Mouse (Mus musculus) heart, embryonic 10.5 days (tissue): ENCODE results near the gene Tbrg1. TPM values are rescaled to one million over a fixed set of nuclear protein-coding genes. Genes with fewer than 3 reads are reported as not detected.

Experiments
- DNase-seq: peaks from one replicate; pipeline ENCODE4 v3.0.0-alpha.2; 2017; ENCODE audit warnings: low spot score
- H3K27ac ChIP-seq: fragments of 300-500 bp; sonication (generic); 2 replicates; pipeline ENCODE4 v1.5.1; 2016; ENCODE audit warnings: mild to moderate bottlenecking
- H3K27me3 ChIP-seq: fragments of 300-500 bp; sonication (generic); 2 replicates; pipeline ENCODE4 v1.6.1; 2016; ENCODE audit warnings: mild to moderate bottlenecking; ENCODE audit not compliant: poor library complexity, insufficient read depth, severe bottlenecking
- H3K36me3 ChIP-seq: fragments of 300-500 bp; sonication (generic); 2 replicates; pipeline ENCODE4 v1.6.1; 2016; ENCODE audit warnings: mild to moderate bottlenecking, moderate library complexity
- H3K4me1 ChIP-seq: fragments of 300-500 bp; sonication (generic); 2 replicates; pipeline ENCODE4 v1.6.1; 2016; ENCODE audit warnings: mild to moderate bottlenecking
- H3K4me3 ChIP-seq: fragments of 300-500 bp; sonication (generic); 2 replicates; pipeline ENCODE4 v1.5.1; 2016; ENCODE audit warnings: mild to moderate bottlenecking, moderate library complexity
- H3K9me3 ChIP-seq: fragments of 300-500 bp; sonication (generic); 2 replicates; pipeline ENCODE4 v1.6.1; 2016; ENCODE audit warnings: mild to moderate bottlenecking, moderate library complexity
- WGBS: fragments of 180-500 bp; shearing (Covaris S2); methylation state at CpG from one replicate; pipeline ENCODE4 v1.1.7; 2016; 5-methylcytosine and 5-hydroxymethylcytosine counted together
- polyA plus RNA-seq: library from polyadenylated mRNA; unstranded; fragments of >200 nt; fragmentation: Nextera tagmentation; extraction: Ambion mirVana; gene quantifications from 2 replicates; pipeline ENCODE4 v1.2.1, GENCODE M21; 2016

Tbrg1 gene
- polyA plus RNA-seq, 1 experiment from 2014 or later, result 200 TPM

GRCm38 (mm10) chr9:37600538-37601205 is 56.4 kb downstream of the Tbrg1 start:
- DNase-seq, result no peak
- Histone ChIP-seq H3K9me3 (no peaks in the 10 kb centered on the region), H3K27me3 (no peaks in the 10 kb centered on the region), H3K4me1 (no peaks in the 10 kb centered on the region), H3K4me3 (no peak overlapping the region), H3K27ac (no peak overlapping the region), H3K36me3 (no peaks in the 10 kb centered on the region)
- 81% methylated on average over 2 of the region's 2 CpGs for WGBS

Other genes with a start within 250 kb of the Tbrg1 start
- gene Robo3, start 224.1 kb downstream of the Tbrg1 start, polyA plus RNA-seq, result 0.06 and 0.10 TPM in 2 replicates
- gene Msantd2, start 168.0 kb downstream of the Tbrg1 start, polyA plus RNA-seq, result 17.9 and 23.8 TPM in 2 replicates
- 43.7 and 52.2 TPM in 2 replicates for gene Esam, start 129.2 kb downstream of the Tbrg1 start, polyA plus RNA-seq
- gene Vsig2, start 118.1 kb downstream of the Tbrg1 start, polyA plus RNA-seq, result 0.75 and 0.77 TPM in 2 replicates
- gene Nrgn, start 104.4 kb downstream of the Tbrg1 start, polyA plus RNA-seq, result 4.4 and 5.7 TPM in 2 replicates
- gene Siae, start 101.6 kb downstream of the Tbrg1 start, polyA plus RNA-seq, result 7.6 and 10.0 TPM in 2 replicates
- gene Spa17, start 43.6 kb downstream of the Tbrg1 start, polyA plus RNA-seq, result 7.1 and 8.1 TPM in 2 replicates
- gene Panx3, start 11.9 kb upstream of the Tbrg1 start, polyA plus RNA-seq, result 0.31 TPM in 1 of 2 replicates, not detected in the other
- gene Olfr160, start 58.9 kb upstream of the Tbrg1 start, polyA plus RNA-seq, result not detected in 2 replicates
- gene Olfr874, start 87.8 kb upstream of the Tbrg1 start, polyA plus RNA-seq, result not detected in 2 replicates
- not detected in 2 replicates for gene Olfr875, start 114.5 kb upstream of the Tbrg1 start, polyA plus RNA-seq
- not detected in 2 replicates for gene Olfr876, start 145.7 kb upstream of the Tbrg1 start, polyA plus RNA-seq
- gene Olfr877, start 197.0 kb upstream of the Tbrg1 start, polyA plus RNA-seq, result not detected in 2 replicates
- gene Olfr145, start 239.4 kb upstream of the Tbrg1 start, polyA plus RNA-seq, result not detected in 2 replicates